Mouse (Mus musculus) E14TG2a.4 (cell line): ENCODE measurements around the gene Eef2k.

ENCODE experiments used
- CTCF ChIP-seq: conservative IDR thresholded peaks from 2 replicates; pipeline ENCODE4 v1.5.1; 2014; ENCODE audit warnings: low read length
- NANOG ChIP-seq: IDR thresholded peaks from 2 replicates; pipeline ENCODE4 v1.6.1; 2014; ENCODE audit warnings: borderline replicate concordance, low read length, mixed read lengths

DNA sequence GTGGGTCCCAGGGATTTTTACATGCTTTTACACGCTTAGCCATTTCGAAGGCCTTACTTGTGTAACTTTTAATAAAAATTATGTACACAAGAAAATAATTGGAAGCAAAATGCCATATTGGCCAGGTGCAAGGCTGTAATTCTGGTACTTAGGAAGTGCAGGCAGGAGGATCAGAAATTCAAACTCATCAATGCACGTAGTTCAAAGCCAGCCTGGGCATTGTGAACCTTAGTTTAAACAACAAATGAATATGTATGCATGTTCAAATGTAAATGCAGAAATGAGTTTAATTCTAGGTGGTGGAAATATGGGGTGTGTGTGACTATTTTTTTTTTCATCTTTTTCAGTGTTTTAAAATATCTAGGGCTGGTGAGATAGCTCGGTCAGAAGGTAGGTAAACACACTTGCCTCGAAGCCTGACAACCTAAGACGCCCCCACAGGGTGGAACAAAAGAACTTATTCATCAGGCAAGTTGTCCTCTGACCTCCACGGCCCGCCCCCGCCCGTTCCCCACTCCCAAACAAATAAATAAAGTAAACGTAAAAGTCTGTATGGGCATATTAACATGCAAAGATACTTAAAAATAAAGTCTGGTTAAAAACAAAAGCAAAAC lies 73.7 kb downstream of the Eef2k start:
- TF ChIP-seq CTCF (no peak), NANOG (no peak)
